Mouse (Mus musculus) kidney, adult 18-20 months (tissue): ENCODE measurements around the gene Gm20518.

Experiments used
- DNase-seq: peaks from one replicate; pipeline ENCODE4 v3.0.0; 2021

Gene Gm20518

GRCm38 (mm10) chr16:17839976-17840375 lies 51.5 kb downstream of the Gm20518 start:
- no peak for DNase-seq

GRCm38 (mm10) chr16:17838051-17838450 lies 53.4 kb downstream of the Gm20518 start, which contains the start of gene Car15:
TSS of gene Car15 (minus strand) at chr16:17838364.
- peak; percentile 31 for DNase-seq

- no peak for DNase-seq
These were observed 56.0 kb downstream of the Gm20518 start for GRCm38 (mm10) chr16:17835481-17835880.

- DNase-seq: no peak
These were observed 56.9 kb downstream of the Gm20518 start for GRCm38 (mm10) chr16:17834543-17834942.

GRCm38 (mm10) chr16:17833681-17834399 lies 57.6 kb downstream of the Gm20518 start:
- DNase-seq: peak; percentile 35

- DNase-seq: no peak
These were observed 58.2 kb downstream of the Gm20518 start for GRCm38 (mm10) chr16:17833321-17833680.

- no peak for DNase-seq
These were observed 58.6 kb downstream of the Gm20518 start, which contains the start of gene B830017H08Rik for GRCm38 (mm10) chr16:17832821-17833220. TSS of gene B830017H08Rik (plus strand) at chr16:17833121.

- DNase-seq: no peak
These were observed 59.7 kb downstream of the Gm20518 start for GRCm38 (mm10) chr16:17831781-17832180.

GRCm38 (mm10) chr16:17830385-17831178 lies 60.9 kb downstream of the Gm20518 start:
- DNase-seq: peak; percentile 47

GRCm38 (mm10) chr16:17828867-17829266 lies 62.6 kb downstream of the Gm20518 start:
- DNase-seq: peak; percentile 78

GRCm38 (mm10) chr16:17828229-17828628 lies 63.2 kb downstream of the Gm20518 start:
- DNase-seq: no peak

- DNase-seq: no peak
These were observed 65.0 kb downstream of the Gm20518 start for GRCm38 (mm10) chr16:17826500-17826899.

- no peak for DNase-seq
These were observed 74.9 kb downstream of the Gm20518 start for GRCm38 (mm10) chr16:17816528-17816927.

GRCm38 (mm10) chr16:17815411-17816402 lies 75.8 kb downstream of the Gm20518 start:
- peak; percentile 81 for DNase-seq

- DNase-seq: no peak
These were observed 78.3 kb downstream of the Gm20518 start for GRCm38 (mm10) chr16:17813173-17813572.

- DNase-seq: peak; percentile 48
These were observed 79.4 kb downstream of the Gm20518 start for GRCm38 (mm10) chr16:17812120-17812519.

GRCm38 (mm10) chr16:17809711-17810110 lies 81.8 kb downstream of the Gm20518 start:
- no peak for DNase-seq

- DNase-seq: no peak
These were observed 82.3 kb downstream of the Gm20518 start for GRCm38 (mm10) chr16:17809125-17809524.

- DNase-seq: peak; percentile 86
These were observed 84.1 kb downstream of the Gm20518 start for GRCm38 (mm10) chr16:17807192-17808009.

GRCm38 (mm10) chr16:17806581-17807191 lies 84.8 kb downstream of the Gm20518 start:
- no peak for DNase-seq

- DNase-seq: no peak
These were observed 86.5 kb downstream of the Gm20518 start for GRCm38 (mm10) chr16:17804982-17805381.
